Mouse (Mus musculus) heart, embryonic 11.5 days (tissue): ENCODE measurements at regions not wholly inside any gene's neighbourhood (a gene's known extent, or its start where the extent isn't known, plus 50 kb on each side); places are given as distances from the start of the nearest gene placed in this dataset.

Source experiments
- ATAC-seq: fragments of 200-750 bp; cut with Nextera tagmentation; replicated peaks from 2 replicates; pipeline ENCODE4 v1.8.0; 2017; ENCODE audit warnings: moderate library complexity; ENCODE audit not compliant: insufficient number of reproducible peaks, low FRiP score, low TSS enrichment
- H3K27ac ChIP-seq: fragments of 300-500 bp; sonication (generic); 2 replicates; pipeline ENCODE4 v1.5.1; 2014; ENCODE audit warnings: mild to moderate bottlenecking, low read depth, low read length
- H3K27me3 ChIP-seq: fragments of 300-500 bp; sonication (generic); 2 replicates; pipeline ENCODE4 v1.6.1; 2014; ENCODE audit warnings: mild to moderate bottlenecking, low read length, mixed read lengths; ENCODE audit not compliant: control insufficient read depth, insufficient read depth
- H3K36me3 ChIP-seq: fragments of 300-500 bp; sonication (generic); 2 replicates; pipeline ENCODE4 v1.6.1; 2014; ENCODE audit warnings: mild to moderate bottlenecking, low read length, moderate library complexity, mixed read lengths; ENCODE audit not compliant: control insufficient read depth, insufficient read depth
- H3K4me1 ChIP-seq: fragments of 300-500 bp; sonication (generic); 2 replicates; pipeline ENCODE4 v1.6.1; 2014; ENCODE audit warnings: low read length; ENCODE audit not compliant: control insufficient read depth, insufficient read depth
- H3K4me2 ChIP-seq: fragments of 300-500 bp; sonication (generic); 2 replicates; pipeline ENCODE4 v1.6.1; 2014; ENCODE audit warnings: mild to moderate bottlenecking, moderate library complexity
- H3K4me3 ChIP-seq: fragments of 300-500 bp; sonication (generic); 2 replicates; pipeline ENCODE4 v1.5.1; 2014; ENCODE audit warnings: low read depth, low read length
- H3K9ac ChIP-seq: fragments of 300-500 bp; sonication (generic); 2 replicates; pipeline ENCODE4 v1.6.1; 2014; ENCODE audit warnings: mild to moderate bottlenecking, low read depth, low read length, moderate library complexity
- H3K9me3 ChIP-seq: fragments of 300-500 bp; sonication (generic); replicated peaks from 2 replicates; pipeline ENCODE4 v1.6.1; 2016; ENCODE audit warnings: low read length; ENCODE audit not compliant: control insufficient read depth
- WGBS: fragments of 180-500 bp; shearing (Covaris S2); extraction: QIAGEN DNeasy Blood & Tissue Kit; methylation state at CpG from one replicate; pipeline ENCODE4 v1.1.7; 2014; ENCODE audit not compliant: insufficient replicate concordance; 5-methylcytosine and 5-hydroxymethylcytosine counted together

DNA sequence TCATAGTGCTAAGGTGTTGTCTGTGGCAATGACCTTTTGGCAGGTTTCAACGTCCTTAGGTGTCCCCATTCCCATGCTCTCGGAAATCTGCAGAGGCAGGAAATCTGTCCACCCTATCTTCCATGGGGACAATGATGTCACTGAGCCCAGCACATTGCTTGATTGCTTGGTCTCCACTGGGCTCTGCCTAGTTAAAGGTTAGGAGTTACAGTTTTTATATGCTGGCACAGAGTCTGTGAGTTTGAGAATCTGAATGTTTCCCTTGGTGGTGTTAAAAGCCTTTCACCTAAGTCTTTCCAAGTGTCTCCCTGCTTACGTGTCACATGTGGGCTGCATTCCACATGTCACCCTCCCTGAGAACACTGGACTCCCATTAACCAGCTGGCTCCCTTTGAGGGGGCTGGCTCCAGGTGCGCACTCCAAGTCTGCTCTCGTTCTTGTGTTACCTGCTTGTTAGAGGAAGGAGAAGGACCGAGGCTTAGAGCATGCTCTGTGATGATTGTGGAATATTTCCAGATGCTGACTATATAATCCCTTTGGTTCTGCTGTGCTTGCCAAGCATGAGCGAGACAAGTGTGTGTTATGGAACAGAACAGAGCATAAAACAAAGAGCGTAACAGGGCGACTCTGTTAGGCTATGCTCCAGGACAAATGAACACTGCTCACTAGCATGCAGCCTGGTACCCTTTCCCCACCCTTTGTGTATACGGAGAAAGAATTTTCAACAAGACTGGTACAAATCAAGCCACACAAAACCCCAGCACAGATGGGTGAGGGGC lies 284.6 kb upstream of the Auts2 start:
- H3K4me1 ChIP-seq, result no peaks in the 10 kb centered on the region
- 83% methylated on average over 10 of the region's 10 CpGs for WGBS
- no peaks in the 10 kb centered on the region for H3K36me3 ChIP-seq
- H3K9ac ChIP-seq, result no peak overlapping the region
- H3K27me3 ChIP-seq, result no peaks in the 10 kb centered on the region
- no peak overlapping the region for H3K27ac ChIP-seq
- H3K4me2 ChIP-seq, result no peak overlapping the region
- no peaks in the 10 kb centered on the region for H3K9me3 ChIP-seq
- no peak for ATAC-seq
- H3K4me3 ChIP-seq, result no peak overlapping the region

DNA sequence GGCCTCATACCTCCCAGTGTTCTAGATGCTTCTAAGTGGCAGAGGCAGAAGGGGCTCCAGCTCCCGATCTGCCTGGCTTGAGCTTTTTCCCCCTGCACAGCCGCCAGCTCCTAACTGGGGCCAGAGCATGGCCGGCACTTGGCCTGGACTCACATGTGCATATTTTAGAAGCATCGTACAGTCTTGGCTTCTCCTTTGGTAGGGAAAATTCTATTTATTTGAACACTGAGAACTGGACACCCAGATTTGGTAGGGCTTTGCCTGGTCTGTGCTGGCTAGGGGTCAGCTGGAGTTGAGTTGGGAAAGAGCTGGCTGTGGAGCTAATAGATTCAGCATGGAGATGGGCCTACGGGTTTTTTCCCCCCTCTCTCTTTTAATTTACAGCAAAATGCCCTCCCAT lies 282.9 kb upstream of the Auts2 start:
- Histone ChIP-seq H3K27ac (no peak overlapping the region), H3K4me3 (no peak overlapping the region), H3K4me2 (no peak overlapping the region), H3K4me1 (no peaks in the 10 kb centered on the region), H3K36me3 (no peaks in the 10 kb centered on the region), H3K9me3 (no peaks in the 10 kb centered on the region), H3K27me3 (no peaks in the 10 kb centered on the region), H3K9ac (no peak overlapping the region)
- 87% methylated on average over 5 of the region's 5 CpGs for WGBS
- no peak for ATAC-seq

DNA sequence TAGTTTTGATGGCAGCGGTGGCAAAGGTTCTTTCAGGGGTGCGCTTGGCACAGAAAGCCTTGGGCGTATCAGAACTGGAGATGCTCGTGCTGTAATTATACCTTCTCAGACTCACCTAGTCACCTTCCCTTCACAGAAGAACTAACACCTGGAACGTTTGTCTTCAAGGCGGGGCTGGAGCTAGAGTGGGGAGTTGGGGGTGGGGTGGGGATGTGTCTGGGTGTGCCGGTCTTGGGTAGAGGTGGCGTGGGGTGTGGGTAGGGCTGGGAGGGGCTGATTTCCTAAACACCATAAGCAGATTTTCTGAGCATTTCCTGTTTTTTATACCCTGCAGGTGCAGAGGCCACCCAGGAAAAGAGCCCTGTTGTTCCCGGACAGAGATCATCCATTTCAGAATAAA lies 274.5 kb upstream of the Auts2 start:
- WGBS, result 79% methylated on average over 9 of the region's 9 CpGs

DNA sequence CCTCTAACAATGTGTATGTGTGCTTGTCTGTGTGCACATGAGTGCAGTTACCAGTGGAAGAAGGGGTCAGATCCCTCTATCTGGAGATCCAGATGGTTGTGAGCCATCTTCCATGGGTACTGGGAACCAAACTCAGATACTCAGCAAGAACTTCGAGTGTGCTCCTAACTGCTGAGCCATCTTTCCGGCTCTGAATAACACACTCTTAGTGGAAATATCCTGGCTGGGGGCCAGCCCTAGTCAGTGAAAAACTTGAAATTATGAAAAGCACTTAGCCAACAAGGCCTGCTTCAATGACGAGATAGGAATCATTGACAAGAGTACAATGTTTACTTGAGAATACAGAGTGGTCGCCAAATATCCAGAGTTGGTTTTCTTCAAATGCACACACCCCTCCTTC lies 266.0 kb upstream of the Auts2 start:
- 72% methylated on average over 4 of the region's 4 CpGs for WGBS
- Histone ChIP-seq H3K4me1 (no peaks in the 10 kb centered on the region), H3K4me3 (no peak overlapping the region), H3K9ac (no peak overlapping the region), H3K4me2 (no peak overlapping the region), H3K9me3 (peaks cover 6% of the 10 kb centered on the region), H3K27me3 (no peaks in the 10 kb centered on the region), H3K27ac (no peak overlapping the region), H3K36me3 (no peaks in the 10 kb centered on the region)
- ATAC-seq, result no peak

More for the DNA sequence above, 274.5 kb upstream of the Auts2 start:
- H3K36me3 ChIP-seq, result no peaks in the 10 kb centered on the region
- H3K27me3 ChIP-seq, result no peaks in the 10 kb centered on the region
- no peaks in the 10 kb centered on the region for H3K4me1 ChIP-seq
- no peaks in the 10 kb centered on the region for H3K9me3 ChIP-seq
- ATAC-seq, result no peak
- H3K4me3 ChIP-seq, result no peak overlapping the region
- H3K4me2 ChIP-seq, result no peak overlapping the region
- H3K27ac ChIP-seq, result no peak overlapping the region
- H3K9ac ChIP-seq, result no peak overlapping the region

DNA sequence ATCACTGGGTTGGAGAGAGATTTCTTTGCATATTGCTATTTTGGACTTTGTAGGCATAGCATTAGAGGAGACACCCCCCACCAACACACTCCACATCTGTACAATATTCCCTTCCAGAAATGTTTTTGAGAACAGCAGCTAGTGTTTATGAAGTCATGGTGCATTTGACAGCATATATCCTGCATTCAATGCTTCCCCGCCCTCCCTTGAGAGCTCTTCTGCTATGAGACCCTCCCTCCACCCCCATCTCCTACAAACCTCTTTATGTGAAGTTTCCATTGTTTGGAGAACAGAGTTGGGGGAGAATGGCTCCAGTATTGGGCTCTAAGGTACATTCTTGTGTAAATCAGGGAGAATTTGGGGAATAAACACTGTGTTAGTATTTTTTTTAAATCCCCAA lies 252.9 kb upstream of the Auts2 start:
- ATAC-seq, result no peak
- H3K9ac ChIP-seq, result no peak overlapping the region
- 80% methylated on average over 1 of the region's 1 CpGs for WGBS

GRCm38 (mm10) chr5:132792484-132792883 lies 249.3 kb upstream of the Auts2 start:
- WGBS, result 78% methylated on average over 5 of the region's 5 CpGs
- no peaks in the 10 kb centered on the region for H3K36me3 ChIP-seq
- H3K9ac ChIP-seq, result no peak overlapping the region
- H3K4me3 ChIP-seq, result no peak overlapping the region
- no peak overlapping the region for H3K27ac ChIP-seq
- no peak for ATAC-seq
- no peaks in the 10 kb centered on the region for H3K4me1 ChIP-seq
- H3K27me3 ChIP-seq, result no peaks in the 10 kb centered on the region
- no peaks in the 10 kb centered on the region for H3K9me3 ChIP-seq
- H3K4me2 ChIP-seq, result no peak overlapping the region

More for the DNA sequence above, 252.9 kb upstream of the Auts2 start:
- Histone ChIP-seq H3K4me1 (no peaks in the 10 kb centered on the region), H3K36me3 (no peaks in the 10 kb centered on the region), H3K9me3 (no peaks in the 10 kb centered on the region), H3K4me2 (no peak overlapping the region), H3K4me3 (no peak overlapping the region), H3K27me3 (no peaks in the 10 kb centered on the region), H3K27ac (no peak overlapping the region)

DNA sequence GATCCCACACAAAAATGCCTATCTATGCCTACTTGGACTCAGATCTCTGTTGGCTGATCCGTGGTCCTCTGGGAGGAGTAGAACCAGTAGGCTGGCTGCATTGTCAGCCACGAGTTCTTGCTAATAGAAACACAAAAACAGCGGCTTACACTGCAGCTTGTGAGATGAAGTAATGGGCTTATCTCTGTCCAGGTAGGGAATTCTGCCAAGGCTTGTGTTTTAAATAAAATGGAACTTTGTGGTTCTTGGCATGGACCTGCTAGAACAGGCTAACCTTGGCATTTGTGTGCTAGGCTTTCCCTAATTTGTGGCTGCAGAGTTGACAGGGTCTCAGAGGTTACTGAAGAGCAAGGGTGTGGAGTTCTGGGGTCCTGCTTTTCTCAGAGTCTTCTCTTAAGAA lies 242.1 kb upstream of the Auts2 start:
- H3K27ac ChIP-seq, result no peak overlapping the region

GRCm38 (mm10) chr5:132784791-132785190 lies 241.6 kb upstream of the Auts2 start:
- Histone ChIP-seq H3K9me3 (no peaks in the 10 kb centered on the region), H3K36me3 (no peaks in the 10 kb centered on the region), H3K4me1 (no peaks in the 10 kb centered on the region), H3K4me2 (no peak overlapping the region), H3K27me3 (no peaks in the 10 kb centered on the region), H3K9ac (no peak overlapping the region), H3K27ac (no peak overlapping the region), H3K4me3 (no peak overlapping the region)
- no peak for ATAC-seq
- WGBS, result 75% methylated on average over 4 of the region's 4 CpGs

More for the DNA sequence above, 242.1 kb upstream of the Auts2 start:
- Histone ChIP-seq H3K36me3 (no peaks in the 10 kb centered on the region), H3K9me3 (no peaks in the 10 kb centered on the region), H3K4me2 (no peak overlapping the region), H3K27me3 (no peaks in the 10 kb centered on the region), H3K9ac (no peak overlapping the region), H3K4me1 (no peaks in the 10 kb centered on the region), H3K4me3 (no peak overlapping the region)
- no peak for ATAC-seq
- WGBS, result 55% methylated on average over 3 of the region's 3 CpGs

GRCm38 (mm10) chr5:132774141-132774680 lies 231.1 kb upstream of the Auts2 start:
- no peak overlapping the region for H3K4me2 ChIP-seq
- ATAC-seq, result no peak

More at GRCm38 (mm10) chr5:132774141-132774680, 231.1 kb upstream of the Auts2 start:
- Histone ChIP-seq H3K36me3 (no peaks in the 10 kb centered on the region), H3K4me3 (no peak overlapping the region), H3K9ac (no peak overlapping the region), H3K27ac (no peak overlapping the region), H3K27me3 (no peaks in the 10 kb centered on the region), H3K9me3 (no peaks in the 10 kb centered on the region), H3K4me1 (no peaks in the 10 kb centered on the region)
- 53% methylated on average over 1 of the region's 1 CpGs for WGBS
